In genomic region chr6:52217895-52218642, GRCm38 (mm10) we compare ENCODE assay signal across 8 mouse cellular contexts. TPM values are rescaled to one million over a fixed set of nuclear protein-coding genes. Genes with fewer than 3 reads are reported as not detected.
A peak's percentile ranks its signal among the peaks of the same experiment; 100 is the strongest.
DNase-seq lines count a peak whose midpoint lies in the region; ATAC-seq and TF ChIP-seq lines count a peak whose summit lies in the region.

No protein-coding gene starts in this region.

- H3K4me3 ChIP-seq in forebrain, embryonic 10.5 days = peak overlapping the region; percentile 42
- H3K4me3 ChIP-seq in forebrain, embryonic 15.5 days = no peak overlapping the region
- no peak overlapping the region for H3K4me3 ChIP-seq in C2C12 (ENCODE audit: insufficient read depth, poor library complexity, severe bottlenecking)
- peak overlapping the region; percentile 33 for H3K4me3 ChIP-seq in hindbrain, embryonic 13.5 days
- peak overlapping the region; percentile 65 for H3K4me3 ChIP-seq in limb, embryonic 14.5 days (replicated peaks; ENCODE audit: low read length)

- no peak overlapping the region for H3K4me2 ChIP-seq in forebrain, embryonic 15.5 days (replicated peaks)
- peak overlapping the region; percentile 44 for H3K4me2 ChIP-seq in hindbrain, embryonic 13.5 days
- H3K4me2 ChIP-seq in limb, embryonic 14.5 days (replicated peaks; ENCODE audit: low read depth, low read length, severe bottlenecking) = peak overlapping the region; percentile 96

- H3K79me3 ChIP-seq in C2C12 (ENCODE audit: low read depth) = peaks cover 18% of the 10 kb centered on the region

- H3K9ac ChIP-seq in forebrain, embryonic 15.5 days (replicated peaks) = no peak overlapping the region
- H3K9ac ChIP-seq in hindbrain, embryonic 13.5 days = no peak overlapping the region
- peak overlapping the region; percentile 71 for H3K9ac ChIP-seq in limb, embryonic 14.5 days (ENCODE audit: low read depth, low read length, severe bottlenecking)

- H3K36me3 ChIP-seq in forebrain, embryonic 10.5 days (replicated peaks) = no peaks in the 10 kb centered on the region
- H3K36me3 ChIP-seq in forebrain, embryonic 15.5 days = no peaks in the 10 kb centered on the region
- peaks cover under 1% of the 10 kb centered on the region for H3K36me3 ChIP-seq in C2C12 (ENCODE audit: control insufficient read depth, insufficient read depth)
- H3K36me3 ChIP-seq in hindbrain, embryonic 13.5 days = no peaks in the 10 kb centered on the region
- no peaks in the 10 kb centered on the region for H3K36me3 ChIP-seq in limb, embryonic 14.5 days (ENCODE audit: control insufficient read depth, insufficient read depth, low read length)

- peaks cover 27% of the 10 kb centered on the region for H3K4me1 ChIP-seq in forebrain, embryonic 10.5 days
- peaks cover 18% of the 10 kb centered on the region for H3K4me1 ChIP-seq in forebrain, embryonic 15.5 days
- H3K4me1 ChIP-seq in hindbrain, embryonic 13.5 days (replicated peaks) = peaks cover 22% of the 10 kb centered on the region
- H3K4me1 ChIP-seq in limb, embryonic 14.5 days (ENCODE audit: control insufficient read depth, insufficient read depth, low read length) = peaks cover 45% of the 10 kb centered on the region

- no peak for DNase-seq in forebrain, embryonic 10.5 days (ENCODE audit: extremely low spot score, low spot score)
- peak; percentile 59 for DNase-seq in limb, embryonic 14.5 days (ENCODE audit: low spot score)
- no peak for DNase-seq in embryo, embryonic 10.5 days (ENCODE audit: low spot score)
- DNase-seq in layer of hippocampus, adult 9-10 months (ENCODE audit: low spot score) = no peak

- WGBS in forebrain, embryonic 10.5 days = 3% methylated on average over 23 of the region's 23 CpGs
- 3% methylated on average over 23 of the region's 23 CpGs for WGBS in forebrain, embryonic 15.5 days
- WGBS in hindbrain, embryonic 13.5 days = 5% methylated on average over 23 of the region's 23 CpGs
- 11% methylated on average over 23 of the region's 23 CpGs for WGBS in limb, embryonic 14.5 days

- no peak overlapping the region for H3K27ac ChIP-seq in forebrain, embryonic 10.5 days
- H3K27ac ChIP-seq in forebrain, embryonic 15.5 days (replicated peaks) = no peak overlapping the region
- H3K27ac ChIP-seq in hindbrain, embryonic 13.5 days = no peak overlapping the region; the same call in 1 of the 2 replicates
- H3K27ac ChIP-seq in limb, embryonic 14.5 days (replicated peaks; ENCODE audit: low read depth, low read length) = peak overlapping the region; percentile 89

- no peaks in the 10 kb centered on the region for H3K9me3 ChIP-seq in forebrain, embryonic 10.5 days
- no peaks in the 10 kb centered on the region for H3K9me3 ChIP-seq in forebrain, embryonic 15.5 days
- H3K9me3 ChIP-seq in hindbrain, embryonic 13.5 days = no peaks in the 10 kb centered on the region
- H3K9me3 ChIP-seq in limb, embryonic 14.5 days (ENCODE audit: control insufficient read depth, low read length) = no peaks in the 10 kb centered on the region

- peaks cover 58% of the 10 kb centered on the region for H3K79me2 ChIP-seq in C2C12 (ENCODE audit: control insufficient read depth, insufficient read depth)

- H3ac ChIP-seq in C2C12 (ENCODE audit: control insufficient read depth, insufficient read length, low read depth) = peak overlapping the region; percentile 5

- no peak for ATAC-seq in forebrain, embryonic 15.5 days (replicated peaks)
- ATAC-seq in hindbrain, embryonic 13.5 days (ENCODE audit: low FRiP score) = no peak
- no peak for ATAC-seq in limb, embryonic 14.5 days (ENCODE audit: low FRiP score, low read depth)
- ATAC-seq in megakaryocyte-erythroid progenitor cell, adult 5-6 weeks (replicated peaks; ENCODE audit: low FRiP score, low TSS enrichment, poor library complexity, severe bottlenecking) = no peak

- TF ChIP-seq CTCF in C2C12 (IDR thresholded peaks at IDR 0.05; ENCODE audit: control insufficient read depth, insufficient read depth, insufficient read length) = no peak

- no peak for TF ChIP-seq POLR2A in limb, embryonic 14.5 days (IDR thresholded peaks at IDR 0.05; ENCODE audit: borderline replicate concordance, extremely low read depth, insufficient read depth, insufficient read length)

- peaks cover 100% of the 10 kb centered on the region for H3K27me3 ChIP-seq in forebrain, embryonic 10.5 days (ENCODE audit: poor library complexity, severe bottlenecking)
- peaks cover 99% of the 10 kb centered on the region for H3K27me3 ChIP-seq in forebrain, embryonic 15.5 days
- no peaks in the 10 kb centered on the region for H3K27me3 ChIP-seq in C2C12 (ENCODE audit: control insufficient read depth, insufficient read depth, insufficient read length)
- peaks cover 100% of the 10 kb centered on the region for H3K27me3 ChIP-seq in hindbrain, embryonic 13.5 days
- peaks cover 23% of the 10 kb centered on the region for H3K27me3 ChIP-seq in limb, embryonic 14.5 days (ENCODE audit: control insufficient read depth, insufficient read depth, low read length)

TF ChIP-seq in C2C12, 6 proteins besides CTCF, POLR2A, EP300 and RAD21:
- TF ChIP-seq USF1 (IDR thresholded peaks at IDR 0.05; ENCODE audit: low read depth) = no peak
- no peak for TF ChIP-seq MYOG (IDR thresholded peaks at IDR 0.05; ENCODE audit: control insufficient read depth, extremely low read depth, insufficient read length)
- TF ChIP-seq MAX (IDR thresholded peaks at IDR 0.05) = no peak
- no peak for TF ChIP-seq FOSL1 (IDR thresholded peaks at IDR 0.05; ENCODE audit: insufficient read depth, low read length, poor library complexity, severe bottlenecking)
- TF ChIP-seq MYOD1 (IDR thresholded peaks at IDR 0.05; ENCODE audit: control insufficient read depth, insufficient read length, low read depth) = no peak
- no peak for TF ChIP-seq CEBPB (IDR thresholded peaks at IDR 0.05; ENCODE audit: low read depth)
TF ChIP-seq in C2C12: peak in this region for 0.

RNA-seq across cellular contexts. Expression of gene Hoxa7, which starts 3.6 kb away (rescaled TPM):
- polyA plus RNA-seq in forebrain, embryonic 10.5 days (2016; fragmentation: Nextera tagmentation; extraction: Ambion mirVana) = not detected in 2 replicates
- not detected in 2 replicates for polyA plus RNA-seq in forebrain, embryonic 15.5 days (2015; fragmentation: Nextera tagmentation; extraction: Ambion mirVana)
- polyA plus RNA-seq in C2C12 (2012; fragmentation: generic; extraction: Trizol) = 7.5 TPM
- polyA plus RNA-seq in hindbrain, embryonic 13.5 days (2015; fragmentation: Nextera tagmentation; extraction: Ambion mirVana) = 7.4 and 14.9 TPM in 2 replicates
- polyA plus RNA-seq in limb, embryonic 14.5 days (2012; rRNA removed) = 15.8 and 17.0 TPM in 2 replicates
- polyA plus RNA-seq in limb, embryonic 14.5 days (2014; fragmentation: Nextera tagmentation; extraction: Ambion mirVana) = 8.9 and 10.1 TPM in 2 replicates
- 3.4 and 4.1 TPM in 2 replicates for total RNA-seq in megakaryocyte-erythroid progenitor cell, adult 5-6 weeks (2014; fragmentation: Nextera tagmentation)
- total RNA-seq in megakaryocyte-erythroid progenitor cell, adult 5-6 weeks (2017) = 2.6 and 3.1 TPM in 2 replicates

RNA-seq across cellular contexts. Expression of gene Gm28308, which starts 4.9 kb away (rescaled TPM):
- polyA plus RNA-seq in forebrain, embryonic 10.5 days (2016; fragmentation: Nextera tagmentation; extraction: Ambion mirVana) = not detected in 2 replicates
- polyA plus RNA-seq in forebrain, embryonic 15.5 days (2015; fragmentation: Nextera tagmentation; extraction: Ambion mirVana) = not detected in 2 replicates
- polyA plus RNA-seq in C2C12 (2012; fragmentation: generic; extraction: Trizol) = 0.75 TPM
- not detected in 2 replicates for polyA plus RNA-seq in hindbrain, embryonic 13.5 days (2015; fragmentation: Nextera tagmentation; extraction: Ambion mirVana)
- 3.2 and 4.6 TPM in 2 replicates for polyA plus RNA-seq in limb, embryonic 14.5 days (2012; rRNA removed)
- polyA plus RNA-seq in limb, embryonic 14.5 days (2014; fragmentation: Nextera tagmentation; extraction: Ambion mirVana) = 1.1 TPM in 1 of 2 replicates, not detected in the other
- not detected in 2 replicates for total RNA-seq in megakaryocyte-erythroid progenitor cell, adult 5-6 weeks (2014; fragmentation: Nextera tagmentation)
- total RNA-seq in megakaryocyte-erythroid progenitor cell, adult 5-6 weeks (2017) = not detected in 2 replicates

RNA-seq across cellular contexts. Expression of gene Hoxa3, which starts 4.9 kb away (rescaled TPM):
- polyA plus RNA-seq in forebrain, embryonic 10.5 days (2016; fragmentation: Nextera tagmentation; extraction: Ambion mirVana) = not detected in 2 replicates
- not detected in 2 replicates for polyA plus RNA-seq in forebrain, embryonic 15.5 days (2015; fragmentation: Nextera tagmentation; extraction: Ambion mirVana)
- polyA plus RNA-seq in C2C12 (2012; fragmentation: generic; extraction: Trizol) = 0.67 TPM
- 21.8 and 23.8 TPM in 2 replicates for polyA plus RNA-seq in hindbrain, embryonic 13.5 days (2015; fragmentation: Nextera tagmentation; extraction: Ambion mirVana)
- 12.0 and 15.9 TPM in 2 replicates for polyA plus RNA-seq in limb, embryonic 14.5 days (2012; rRNA removed)
- 2.7 and 3.4 TPM in 2 replicates for polyA plus RNA-seq in limb, embryonic 14.5 days (2014; fragmentation: Nextera tagmentation; extraction: Ambion mirVana)
- 0.77 and 1.4 TPM in 2 replicates for total RNA-seq in megakaryocyte-erythroid progenitor cell, adult 5-6 weeks (2014; fragmentation: Nextera tagmentation)
- total RNA-seq in megakaryocyte-erythroid progenitor cell, adult 5-6 weeks (2017) = not detected in 2 replicates

RNA-seq across cellular contexts. Expression of gene Hoxa6, which starts 9.5 kb away (rescaled TPM):
- polyA plus RNA-seq in forebrain, embryonic 10.5 days (2016; fragmentation: Nextera tagmentation; extraction: Ambion mirVana) = not detected in 2 replicates
- polyA plus RNA-seq in forebrain, embryonic 15.5 days (2015; fragmentation: Nextera tagmentation; extraction: Ambion mirVana) = not detected in 2 replicates
- 0.96 TPM for polyA plus RNA-seq in C2C12 (2012; fragmentation: generic; extraction: Trizol)
- 16.3 and 28.0 TPM in 2 replicates for polyA plus RNA-seq in hindbrain, embryonic 13.5 days (2015; fragmentation: Nextera tagmentation; extraction: Ambion mirVana)
- polyA plus RNA-seq in limb, embryonic 14.5 days (2012; rRNA removed) = 3.9 and 4.3 TPM in 2 replicates
- polyA plus RNA-seq in limb, embryonic 14.5 days (2014; fragmentation: Nextera tagmentation; extraction: Ambion mirVana) = 0.66 and 0.94 TPM in 2 replicates
- total RNA-seq in megakaryocyte-erythroid progenitor cell, adult 5-6 weeks (2014; fragmentation: Nextera tagmentation) = 1.5 TPM in 1 of 2 replicates, not detected in the other
- total RNA-seq in megakaryocyte-erythroid progenitor cell, adult 5-6 weeks (2017) = not detected in 2 replicates

RNA-seq across cellular contexts. Expression of gene Hoxa9, which starts 12.8 kb away (rescaled TPM):
- not detected in 2 replicates for polyA plus RNA-seq in forebrain, embryonic 10.5 days (2016; fragmentation: Nextera tagmentation; extraction: Ambion mirVana)
- not detected in 2 replicates for polyA plus RNA-seq in forebrain, embryonic 15.5 days (2015; fragmentation: Nextera tagmentation; extraction: Ambion mirVana)
- 19.3 TPM for polyA plus RNA-seq in C2C12 (2012; fragmentation: generic; extraction: Trizol)
- polyA plus RNA-seq in hindbrain, embryonic 13.5 days (2015; fragmentation: Nextera tagmentation; extraction: Ambion mirVana) = 0.72 and 1.3 TPM in 2 replicates
- polyA plus RNA-seq in limb, embryonic 14.5 days (2012; rRNA removed) = 107 and 134 TPM in 2 replicates
- polyA plus RNA-seq in limb, embryonic 14.5 days (2014; fragmentation: Nextera tagmentation; extraction: Ambion mirVana) = 39.0 and 45.2 TPM in 2 replicates
- total RNA-seq in megakaryocyte-erythroid progenitor cell, adult 5-6 weeks (2014; fragmentation: Nextera tagmentation) = 7.6 and 9.7 TPM in 2 replicates
- total RNA-seq in megakaryocyte-erythroid progenitor cell, adult 5-6 weeks (2017) = 10.3 and 27.1 TPM in 2 replicates

Comparison
In these comparisons a context has a peak if more than half of its experiments do, and no peak if none do; other contexts are left out.
1. H3K4me3 ChIP-seq: peak in forebrain, embryonic 10.5 days (single experiment), hindbrain, embryonic 13.5 days (single experiment) and limb, embryonic 14.5 days (single experiment); none in forebrain, embryonic 15.5 days (single experiment) and C2C12 (single experiment).